Mouse (Mus musculus) limb, embryonic 12.5 days (tissue): ENCODE data around the gene Lrrc59. TPM values are rescaled to one million over a fixed set of nuclear protein-coding genes. Genes with fewer than 3 reads are reported as not detected.
"Not testable (repeated sequence)": the region's sequence is repeated elsewhere in the genome, so short reads cannot be mapped to it uniquely, and the experiment has no call there.

Experiments
- ATAC-seq: fragments of 200-750 bp; cut with Nextera tagmentation; 2 replicates; pipeline ENCODE4 v1.8.0; 2017; ENCODE audit warnings: low read depth, moderate TSS enrichment; ENCODE audit not compliant: insufficient number of reproducible peaks, insufficient read depth, low FRiP score, low TSS enrichment
- H3K27ac ChIP-seq: fragments of 300-500 bp; sonication (generic); 2 replicates; pipeline ENCODE4 v1.5.1; 2016; ENCODE audit warnings: mild to moderate bottlenecking, moderate library complexity
- H3K27me3 ChIP-seq: fragments of 300-500 bp; sonication (generic); 2 replicates; pipeline ENCODE4 v1.6.1; 2016; ENCODE audit warnings: mild to moderate bottlenecking, moderate library complexity
- H3K36me3 ChIP-seq: fragments of 300-500 bp; sonication (generic); 2 replicates; pipeline ENCODE4 v1.6.1; 2016; ENCODE audit warnings: mild to moderate bottlenecking, moderate library complexity
- H3K4me1 ChIP-seq: fragments of 300-500 bp; sonication (generic); replicated peaks from 2 replicates; pipeline ENCODE4 v1.6.1; 2016
- H3K4me2 ChIP-seq: fragments of 300-500 bp; sonication (generic); 2 replicates; pipeline ENCODE4 v1.6.1; 2016; ENCODE audit warnings: mild to moderate bottlenecking, moderate library complexity
- H3K4me3 ChIP-seq: fragments of 300-500 bp; sonication (generic); replicated peaks from 2 replicates; pipeline ENCODE4 v1.5.1; 2016; ENCODE audit warnings: mild to moderate bottlenecking
- H3K9ac ChIP-seq: fragments of 300-500 bp; sonication (generic); replicated peaks from 2 replicates; pipeline ENCODE4 v1.6.1; 2016; ENCODE audit warnings: mild to moderate bottlenecking, moderate library complexity
- H3K9me3 ChIP-seq: fragments of 300-500 bp; sonication (generic); 2 replicates; pipeline ENCODE4 v1.6.1; 2016; ENCODE audit warnings: mild to moderate bottlenecking, moderate library complexity
- WGBS: fragments of 180-500 bp; shearing (Covaris S2); methylation state at CpG from one replicate; pipeline ENCODE4 v1.1.7; 2016; 5-methylcytosine and 5-hydroxymethylcytosine counted together
- polyA plus RNA-seq: library from polyadenylated mRNA; unstranded; fragments of >200 nt; fragmentation: Nextera tagmentation; extraction: Ambion mirVana; gene quantifications from 2 replicates; pipeline ENCODE4 v1.2.1, GENCODE M21; 2016

The Lrrc59 gene
- polyA plus RNA-seq, 1 experiment from 2014 or later = 205 TPM

- H3K9ac ChIP-seq = no peak overlapping the region
- peaks cover 54% of the 10 kb centered on the region for H3K36me3 ChIP-seq
- H3K9me3 ChIP-seq = no peaks in the 10 kb centered on the region
- no peak overlapping the region for H3K27ac ChIP-seq
- no peak overlapping the region for H3K4me2 ChIP-seq
- no peak overlapping the region for H3K4me3 ChIP-seq
- ATAC-seq = no peak
- H3K4me1 ChIP-seq = peaks cover 12% of the 10 kb centered on the region
- no peaks in the 10 kb centered on the region for H3K27me3 ChIP-seq
- WGBS = 96% methylated on average over 5 of the region's 5 CpGs
Observed at GRCm38 (mm10) chr11:94631969-94632368, 2.4 kb downstream of the Lrrc59 start.

GRCm38 (mm10) chr11:94632988-94633387 is 3.4 kb downstream of the Lrrc59 start:
- H3K27ac ChIP-seq = no peak overlapping the region
- no peaks in the 10 kb centered on the region for H3K27me3 ChIP-seq
- H3K9me3 ChIP-seq = no peaks in the 10 kb centered on the region
- peaks cover 64% of the 10 kb centered on the region for H3K36me3 ChIP-seq
- no peak overlapping the region for H3K9ac ChIP-seq
- H3K4me3 ChIP-seq = no peak overlapping the region
- no peak for ATAC-seq
- peaks cover 12% of the 10 kb centered on the region for H3K4me1 ChIP-seq
- H3K4me2 ChIP-seq = no peak overlapping the region
- 81% methylated on average over 8 of the region's 8 CpGs for WGBS

- Histone ChIP-seq H3K36me3 (peaks cover 79% of the 10 kb centered on the region), H3K27me3 (no peaks in the 10 kb centered on the region), H3K4me1 (peaks cover 12% of the 10 kb centered on the region), H3K4me2 (no peak overlapping the region), H3K27ac (no peak overlapping the region), H3K4me3 (no peak overlapping the region), H3K9ac (no peak overlapping the region), H3K9me3 (no peaks in the 10 kb centered on the region)
- WGBS = 89% methylated on average over 5 of the region's 5 CpGs
- ATAC-seq = no peak
Observed at GRCm38 (mm10) chr11:94634431-94634830, 4.9 kb downstream of the Lrrc59 start.

DNA sequence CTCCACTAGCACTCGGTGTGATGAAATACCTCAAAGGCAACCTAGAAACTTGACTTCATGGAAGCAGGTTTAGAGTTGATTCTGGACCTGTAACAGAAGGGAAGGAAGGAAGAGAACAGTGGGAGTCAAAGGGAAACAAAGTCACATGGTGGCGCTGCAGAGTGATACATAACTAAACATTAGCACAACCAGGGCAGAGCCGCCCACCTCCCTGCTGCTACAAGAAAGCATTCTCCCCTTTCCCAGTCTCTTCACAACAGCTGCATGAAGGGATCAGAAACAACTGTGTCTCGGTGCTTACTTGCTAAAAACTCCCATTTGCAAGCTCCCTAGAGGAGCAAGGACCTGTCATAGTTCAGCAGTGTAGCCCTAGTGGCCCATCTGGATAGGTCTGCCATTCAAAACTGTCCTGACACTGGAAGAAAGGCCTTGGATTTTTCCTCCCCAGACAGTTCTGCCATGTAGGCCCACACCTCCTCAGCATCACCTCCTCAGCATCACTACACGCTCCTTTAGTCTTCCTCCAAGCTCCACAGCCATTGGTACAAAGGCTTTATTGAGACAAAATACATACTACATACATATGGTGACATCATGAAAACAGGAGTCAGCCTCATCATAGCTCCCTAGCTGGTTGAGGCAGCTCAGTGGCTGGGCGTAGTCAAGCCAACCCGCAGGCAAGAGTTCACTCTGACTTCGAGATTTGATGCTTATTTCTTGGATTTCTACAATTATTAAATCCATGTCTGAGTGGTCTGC is 15.1 kb downstream of the Lrrc59 start:
- 91% methylated on average over 8 of the region's 8 CpGs for WGBS
- no peak overlapping the region for H3K27ac ChIP-seq

GRCm38 (mm10) chr11:94646457-94646856 is 16.9 kb downstream of the Lrrc59 start:
- no peak overlapping the region for H3K4me3 ChIP-seq
- no peak for ATAC-seq
- H3K9ac ChIP-seq = no peak overlapping the region
- no peak overlapping the region for H3K4me2 ChIP-seq
- no peaks in the 10 kb centered on the region for H3K9me3 ChIP-seq
- no peaks in the 10 kb centered on the region for H3K27me3 ChIP-seq
- peaks cover 95% of the 10 kb centered on the region for H3K36me3 ChIP-seq
- 96% methylated on average over 4 of the region's 4 CpGs for WGBS
- H3K4me1 ChIP-seq = no peaks in the 10 kb centered on the region
- H3K27ac ChIP-seq = no peak overlapping the region

More for the DNA sequence above, 15.1 kb downstream of the Lrrc59 start:
- Histone ChIP-seq H3K9ac (no peak overlapping the region), H3K27me3 (no peaks in the 10 kb centered on the region), H3K36me3 (peaks cover 97% of the 10 kb centered on the region), H3K4me2 (no peak overlapping the region), H3K4me1 (no peaks in the 10 kb centered on the region), H3K4me3 (no peak overlapping the region), H3K9me3 (no peaks in the 10 kb centered on the region)
- no peak for ATAC-seq

DNA sequence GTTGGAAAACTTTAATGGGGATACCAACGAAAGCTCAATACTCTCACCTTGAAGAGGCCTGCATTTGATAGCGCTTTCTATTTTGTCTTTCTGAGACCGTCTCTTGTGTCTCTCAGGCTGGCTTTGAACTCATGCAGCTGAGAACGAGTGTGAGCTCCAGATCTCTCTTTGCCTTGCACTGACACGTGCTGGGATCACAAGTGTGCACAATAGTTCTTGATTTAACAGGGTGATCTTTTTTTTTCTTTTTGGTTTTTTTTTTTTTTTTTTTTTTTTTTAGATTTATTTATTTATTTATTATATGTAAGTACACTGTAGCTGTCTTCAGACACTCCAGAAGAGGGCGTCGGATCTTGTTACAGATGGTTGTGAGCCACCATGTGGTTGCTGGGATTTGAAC is 21.7 kb downstream of the Lrrc59 start:
- not testable (repeated sequence) for H3K27ac ChIP-seq, ATAC-seq, H3K4me2 ChIP-seq, H3K9me3 ChIP-seq, H3K27me3 ChIP-seq, H3K4me3 ChIP-seq, H3K9ac ChIP-seq
- WGBS = 94% methylated on average over 5 of the region's 7 CpGs
- Histone ChIP-seq H3K4me1 (peaks cover 17% of the 10 kb centered on the region), H3K36me3 (peaks cover 54% of the 10 kb centered on the region)

GRCm38 (mm10) chr11:94652973-94653372 is 23.4 kb downstream of the Lrrc59 start:
- Histone ChIP-seq H3K4me3 (peak overlapping the region; percentile 70), H3K36me3 (peaks cover 54% of the 10 kb centered on the region), H3K9me3 (no peaks in the 10 kb centered on the region), H3K4me1 (peaks cover 17% of the 10 kb centered on the region), H3K4me2 (peak overlapping the region; percentile 66), H3K27ac (no peak overlapping the region), H3K27me3 (no peaks in the 10 kb centered on the region), H3K9ac (0 out of 2 replicates have a peak overlapping the region, but pooled peaks have one; percentile 62)
- 50% methylated on average over 8 of the region's 8 CpGs for WGBS
- ATAC-seq = no peak

DNA sequence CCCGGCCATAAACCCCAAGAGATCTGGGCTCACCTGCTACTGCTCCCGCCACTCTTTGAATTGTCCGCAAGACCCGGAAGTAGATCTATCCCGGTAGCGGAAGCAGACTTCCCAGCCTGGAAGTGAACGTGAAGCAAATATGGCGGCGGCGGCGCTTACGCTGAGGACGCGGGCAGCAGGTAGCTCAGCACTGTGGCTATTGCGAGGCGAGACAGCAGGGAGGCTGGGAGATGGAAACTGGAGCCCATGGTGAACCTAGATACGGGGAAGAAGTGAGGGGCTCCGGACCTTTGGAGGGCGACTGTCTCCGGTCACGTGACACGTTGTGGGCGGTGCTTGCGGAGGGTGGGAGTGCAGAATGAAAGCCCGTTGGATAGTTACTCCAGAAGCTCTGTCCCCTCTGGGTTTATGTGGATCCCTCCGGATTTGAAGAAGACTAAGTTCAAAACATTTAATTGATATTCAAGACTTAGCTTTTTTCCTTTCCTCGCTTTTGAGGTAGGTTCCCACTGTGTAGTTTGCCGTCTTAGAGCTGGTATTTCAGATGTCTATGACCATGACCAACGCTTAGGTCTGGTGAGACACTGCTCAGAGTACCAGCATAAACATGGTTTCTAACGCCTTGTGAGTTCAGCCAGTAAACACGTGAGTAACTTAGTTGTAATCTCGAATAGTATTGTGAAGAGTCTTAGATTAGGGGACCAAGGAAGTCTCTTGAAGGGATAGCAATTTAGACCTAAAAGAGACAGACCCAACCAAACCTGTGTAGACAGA is 24.3 kb downstream of the Lrrc59 start, which contains the start of the genes Mrpl27 and Eme1:
Gene Mrpl27, plus strand, starts transcription at position 105 of the 774 bp plus-strand sequence.
Gene Eme1, minus strand, starts transcription at position 302 of the 774 bp plus-strand sequence.
- H3K4me3 ChIP-seq = peak within 1 kb of the TSS; percentile 70
- peak; percentile 75 for ATAC-seq
- peaks cover 17% of the 10 kb centered on the region for H3K4me1 ChIP-seq
- H3K27me3 ChIP-seq = no peaks in the 10 kb centered on the region
- peak within 1 kb of the TSS; percentile 92 for H3K27ac ChIP-seq
- H3K9ac ChIP-seq = peak within 1 kb of the TSS; percentile 62
- H3K4me2 ChIP-seq = peak within 1 kb of the TSS; percentile 66
- peaks cover 55% of the 10 kb centered on the region for H3K36me3 ChIP-seq
- under 1% methylated on average over 32 of the region's 32 CpGs for WGBS
- H3K9me3 ChIP-seq = no peaks in the 10 kb centered on the region

- H3K4me2 ChIP-seq = no peak overlapping the region
- no peak overlapping the region for H3K4me3 ChIP-seq
- H3K27me3 ChIP-seq = no peaks in the 10 kb centered on the region
- no peak overlapping the region for H3K9ac ChIP-seq
- no peak overlapping the region for H3K27ac ChIP-seq
- H3K9me3 ChIP-seq = no peaks in the 10 kb centered on the region
- H3K4me1 ChIP-seq = no peaks in the 10 kb centered on the region
- WGBS = 46% methylated on average over 1 of the region's 1 CpGs
- peaks cover 96% of the 10 kb centered on the region for H3K36me3 ChIP-seq
- no peak for ATAC-seq
Observed at GRCm38 (mm10) chr11:94661344-94661743, 31.8 kb downstream of the Lrrc59 start.

DNA sequence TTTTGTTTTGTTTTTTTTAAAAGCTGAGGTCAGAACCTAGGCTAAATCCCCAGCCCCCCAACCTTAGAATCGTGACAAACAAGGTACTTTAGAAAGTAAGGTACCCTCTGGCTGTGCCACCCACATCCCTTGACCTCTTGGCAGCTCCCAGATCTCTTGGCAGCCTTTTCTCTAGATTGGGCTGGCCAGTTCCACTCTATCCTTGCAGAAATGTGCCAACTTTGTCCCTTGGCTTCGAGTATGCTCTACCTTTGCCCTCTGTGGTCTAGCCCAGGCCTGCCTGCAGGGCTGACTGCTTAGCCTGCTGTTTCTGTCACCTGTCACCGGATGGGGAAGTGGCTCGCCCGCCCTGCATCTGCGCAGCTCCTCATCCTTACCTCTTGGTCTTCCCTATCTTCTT is 35.7 kb downstream of the Lrrc59 start:
- Histone ChIP-seq H3K4me1 (no peaks in the 10 kb centered on the region), H3K27ac (no peak overlapping the region), H3K4me3 (no peak overlapping the region), H3K4me2 (no peak overlapping the region), H3K9me3 (no peaks in the 10 kb centered on the region), H3K9ac (no peak overlapping the region), H3K36me3 (peaks cover 98% of the 10 kb centered on the region), H3K27me3 (no peaks in the 10 kb centered on the region)
- 92% methylated on average over 6 of the region's 6 CpGs for WGBS
- no peak for ATAC-seq

- no peak overlapping the region for H3K27ac ChIP-seq
- no peak overlapping the region for H3K4me3 ChIP-seq
- no peaks in the 10 kb centered on the region for H3K9me3 ChIP-seq
- WGBS = 86% methylated on average over 5 of the region's 5 CpGs
- no peaks in the 10 kb centered on the region for H3K27me3 ChIP-seq
- peaks cover 25% of the 10 kb centered on the region for H3K4me1 ChIP-seq
- peaks cover 17% of the 10 kb centered on the region for H3K36me3 ChIP-seq
- no peak overlapping the region; the same call in 1 of the 2 replicates for H3K9ac ChIP-seq
- ATAC-seq = no peak
- peak overlapping the region; percentile 81; the same call in 1 of the 2 replicates for H3K4me2 ChIP-seq
Observed at GRCm38 (mm10) chr11:94674984-94675383, 45.4 kb downstream of the Lrrc59 start.
